Mouse (Mus musculus) testis, postnatal 10 days (tissue): ENCODE measurements around the gene Cnih2.

Experiments
- DNase-seq: peaks from one replicate; pipeline ENCODE4 v3.0.0; 2021; ENCODE audit warnings: low spot score

Gene Cnih2

GRCm38 (mm10) chr19:5098363-5099143, at the start of gene Cnih2:
TSS of gene Cnih2 (minus strand) at chr19:5098521.
- DNase-seq: peak; percentile 82

- DNase-seq: peak; percentile 80
These were observed 41.3 kb upstream of the Cnih2 start for GRCm38 (mm10) chr19:5139640-5140039.

GRCm38 (mm10) chr19:5131237-5131636, 32.9 kb upstream of the Cnih2 start:
- DNase-seq: no peak

GRCm38 (mm10) chr19:5129770-5130169, 31.4 kb upstream of the Cnih2 start:
- DNase-seq: no peak

- no peak for DNase-seq
These were observed 25.8 kb upstream of the Cnih2 start for GRCm38 (mm10) chr19:5124055-5124614.

- no peak for DNase-seq
These were observed 24.9 kb upstream of the Cnih2 start for GRCm38 (mm10) chr19:5123241-5123640.

GRCm38 (mm10) chr19:5122492-5122891, 24.2 kb upstream of the Cnih2 start:
- no peak for DNase-seq

- no peak for DNase-seq
These were observed 20.0 kb upstream of the Cnih2 start, which contains the start of gene Klc2 for GRCm38 (mm10) chr19:5118384-5118698. TSS of gene Klc2 (minus strand) at chr19:5118560.

- DNase-seq: peak; percentile 95
These were observed 19.4 kb upstream of the Cnih2 start for GRCm38 (mm10) chr19:5117494-5118383.

GRCm38 (mm10) chr19:5113783-5114182, 15.5 kb upstream of the Cnih2 start:
- no peak for DNase-seq

- DNase-seq: peak; percentile 74
These were observed 11.5 kb upstream of the Cnih2 start for GRCm38 (mm10) chr19:5109659-5110453.

- no peak for DNase-seq
These were observed 10.4 kb upstream of the Cnih2 start for GRCm38 (mm10) chr19:5108702-5109101.

GRCm38 (mm10) chr19:5108271-5108575, 9.9 kb upstream of the Cnih2 start:
- peak; percentile 68 for DNase-seq

GRCm38 (mm10) chr19:5107556-5108270, 9.4 kb upstream of the Cnih2 start:
- no peak for DNase-seq

- peak; percentile 98 for DNase-seq
These were observed 8.4 kb upstream of the Cnih2 start, which contains the start of gene Rab1b for GRCm38 (mm10) chr19:5106731-5107191. TSS of gene Rab1b (minus strand) at chr19:5107072.

- DNase-seq: no peak
These were observed 7.8 kb upstream of the Cnih2 start for GRCm38 (mm10) chr19:5106074-5106473.

GRCm38 (mm10) chr19:5097521-5098362, 579 bp downstream of the Cnih2 start:
- DNase-seq: no peak

GRCm38 (mm10) chr19:5095887-5096474, 2.3 kb downstream of the Cnih2 start:
- DNase-seq: peak; percentile 43

GRCm38 (mm10) chr19:5094746-5095417, 3.4 kb downstream of the Cnih2 start:
- no peak for DNase-seq
